Mouse (Mus musculus): Measurements from ENCODE around the gene Prkci.
A peak's percentile ranks its signal among the peaks of the same experiment; 100 is the strongest.

Prkci gene

DNA sequence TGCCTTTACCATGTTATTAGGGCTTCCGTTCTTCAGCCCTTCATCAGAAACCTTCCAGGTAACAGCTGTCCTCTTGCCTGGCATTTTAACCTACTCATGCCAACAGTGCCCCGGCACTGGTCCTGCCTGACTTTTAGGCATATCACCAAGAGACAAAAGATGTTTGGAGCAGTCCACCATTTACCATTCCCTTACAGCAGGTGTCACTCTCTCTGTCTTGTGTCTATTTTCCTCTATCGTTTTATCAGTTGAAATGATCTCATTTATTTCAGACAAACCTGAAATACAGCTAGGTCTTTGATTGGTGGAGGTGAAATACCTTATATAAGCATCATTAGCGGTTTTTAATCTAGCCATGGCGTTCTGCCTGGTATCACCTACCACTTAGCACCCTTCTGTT, 53.5 kb downstream of the Prkci start:
- DNase-seq, result no peak

DNA sequence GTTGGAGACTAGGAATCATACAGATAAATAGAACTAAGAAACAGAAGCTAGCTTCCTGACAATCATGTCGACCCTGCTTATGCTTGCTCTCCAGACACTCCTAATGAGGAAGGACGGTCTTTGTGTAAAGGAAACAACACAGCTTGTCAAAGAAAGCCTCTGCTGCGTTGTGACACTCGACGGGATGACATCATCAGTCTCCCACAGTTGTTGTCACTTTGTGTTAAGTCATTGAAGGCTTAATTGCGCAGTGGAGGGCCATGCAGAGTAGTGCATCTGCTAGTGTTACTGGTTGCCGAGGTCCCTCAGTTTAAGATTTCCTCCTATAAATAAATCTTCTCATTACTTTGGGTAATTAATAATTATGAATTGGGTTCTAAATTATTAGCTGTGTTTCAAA, 54.8 kb downstream of the Prkci start:
- DNase-seq, result no peak

DNA sequence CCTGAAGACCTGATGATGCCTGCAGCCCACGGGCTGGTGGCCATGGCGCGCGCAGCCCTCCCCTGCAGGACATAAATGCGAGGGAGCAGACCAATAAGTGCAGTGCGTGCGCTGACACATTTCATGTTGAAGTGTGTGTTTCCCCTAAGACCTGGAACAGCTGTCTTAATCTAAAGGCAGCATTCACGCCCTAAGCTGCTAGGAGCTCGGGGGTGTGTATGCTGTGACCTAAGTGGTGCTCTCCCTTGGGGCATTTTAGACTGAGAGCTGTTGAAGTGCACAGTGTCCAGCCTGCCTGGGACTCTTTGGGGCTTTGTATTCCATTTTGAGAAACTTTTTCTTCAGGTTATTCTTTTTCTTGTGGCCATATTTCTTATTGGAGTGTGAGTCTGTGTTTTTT, 56.2 kb downstream of the Prkci start:
- DNase-seq, result no peak

DNA sequence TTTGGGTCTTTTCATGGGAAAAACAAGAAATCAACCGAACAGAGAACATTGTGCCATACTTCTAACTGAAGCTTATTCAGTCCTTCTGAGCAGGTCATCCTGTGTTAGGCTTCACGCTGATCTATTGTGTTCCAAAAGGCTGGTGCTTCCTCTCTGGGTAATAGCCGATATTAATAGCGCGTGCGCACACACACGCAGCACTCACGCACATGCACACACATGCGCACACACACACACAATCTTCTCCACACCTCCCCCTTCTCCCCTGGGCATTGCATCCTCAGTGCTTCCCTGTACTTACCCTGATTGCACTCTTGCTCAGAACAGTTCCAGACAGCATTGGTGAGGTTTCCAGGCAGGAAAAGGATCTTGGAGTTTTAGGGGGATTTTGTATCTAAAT, 57.6 kb downstream of the Prkci start:
- no peak for DNase-seq

DNA sequence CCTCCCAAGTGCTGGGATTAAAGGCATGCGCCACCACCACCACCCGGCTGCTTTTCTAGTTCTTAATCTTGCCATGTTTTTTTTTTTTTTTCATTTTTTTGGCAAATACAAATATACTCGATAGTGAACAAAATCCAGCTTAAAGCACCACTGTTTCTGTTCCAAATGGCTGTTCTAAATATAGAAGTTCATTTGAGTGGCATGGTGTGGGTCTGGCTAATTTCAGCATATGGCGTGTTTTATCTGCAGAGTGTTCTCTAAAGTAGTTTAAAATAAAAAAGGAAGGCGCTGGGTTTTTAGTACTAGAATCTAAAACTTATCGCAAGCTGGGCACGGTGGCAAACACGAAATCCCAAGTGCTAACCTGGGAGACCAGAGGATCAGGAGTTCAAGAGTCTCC, 59.3 kb downstream of the Prkci start:
- no peak for DNase-seq

DNA sequence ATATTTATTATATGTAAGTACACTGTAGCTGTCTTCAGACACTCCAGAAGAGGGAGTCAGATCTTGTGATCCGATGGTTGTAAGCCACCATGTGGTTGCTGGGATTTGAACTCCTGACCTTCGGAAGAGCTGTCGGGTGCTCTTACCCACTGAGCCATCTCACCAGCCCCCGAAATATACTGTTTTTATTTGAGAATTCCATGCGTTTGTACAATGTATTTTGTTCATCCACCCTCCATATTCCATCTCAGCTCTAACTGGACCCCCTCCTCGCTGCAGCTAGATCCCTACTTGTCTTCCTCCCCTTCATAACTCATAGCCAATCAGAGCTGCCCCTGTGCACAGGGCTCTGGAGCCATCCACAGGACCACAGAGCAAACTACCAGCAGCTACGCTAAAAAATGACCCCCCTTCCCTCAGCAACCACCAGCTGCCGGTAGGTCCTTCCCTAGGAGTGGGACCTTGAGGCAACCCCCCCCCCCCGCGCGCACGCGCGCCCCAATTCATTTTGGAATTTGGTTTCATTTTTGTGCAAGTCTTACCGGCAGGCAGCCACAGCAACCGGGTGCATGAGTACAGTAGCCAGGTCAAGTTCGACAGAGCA, 60.6 kb downstream of the Prkci start:
- DNase-seq, result peak; percentile 19

DNA sequence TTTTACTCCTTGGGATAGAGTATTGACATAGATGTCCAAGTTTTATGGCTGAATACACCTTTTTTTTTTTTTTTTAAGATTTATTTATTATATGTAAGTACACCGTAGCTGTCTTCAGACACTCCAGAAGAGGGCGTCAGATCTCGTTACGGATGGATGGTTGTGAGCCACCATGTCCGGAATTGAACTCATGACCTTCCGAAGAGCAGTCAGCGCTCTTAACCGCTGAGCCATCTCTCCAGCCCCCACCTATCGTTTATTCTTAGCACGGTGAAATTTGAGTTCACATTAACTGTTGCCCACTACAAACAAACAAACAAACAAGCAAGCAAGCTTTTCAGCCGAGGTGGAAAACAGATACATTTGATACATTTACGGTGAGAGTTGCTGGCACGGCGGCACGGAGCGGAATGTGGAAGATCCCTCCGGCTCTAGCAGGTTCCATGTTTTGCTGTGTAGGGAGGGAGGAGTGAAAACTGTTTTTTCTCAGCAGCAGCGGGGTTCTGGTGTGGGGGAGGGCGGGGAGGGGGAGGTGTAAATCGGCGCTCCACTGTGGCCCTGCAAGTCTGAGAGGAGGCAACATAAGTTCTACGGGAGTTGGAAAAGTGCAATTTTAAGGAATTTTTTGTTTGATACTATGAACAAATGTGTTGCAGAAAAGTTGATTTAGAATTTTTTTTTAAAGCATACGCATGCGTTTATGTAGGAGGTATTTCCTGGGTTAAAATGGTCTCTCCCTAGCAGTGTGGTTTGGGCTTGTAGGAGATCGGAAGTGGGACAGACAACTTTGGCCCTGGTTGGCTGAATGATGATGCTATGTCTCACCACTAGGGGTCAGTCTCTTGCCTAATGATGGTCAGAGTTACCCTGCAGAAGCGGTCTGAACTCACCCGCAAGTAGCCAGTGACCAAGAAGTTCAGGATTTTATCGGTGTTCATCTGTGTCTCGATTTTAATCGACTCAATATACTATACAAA, 61.4 kb downstream of the Prkci start:
- peak; percentile 74 for DNase-seq

DNA sequence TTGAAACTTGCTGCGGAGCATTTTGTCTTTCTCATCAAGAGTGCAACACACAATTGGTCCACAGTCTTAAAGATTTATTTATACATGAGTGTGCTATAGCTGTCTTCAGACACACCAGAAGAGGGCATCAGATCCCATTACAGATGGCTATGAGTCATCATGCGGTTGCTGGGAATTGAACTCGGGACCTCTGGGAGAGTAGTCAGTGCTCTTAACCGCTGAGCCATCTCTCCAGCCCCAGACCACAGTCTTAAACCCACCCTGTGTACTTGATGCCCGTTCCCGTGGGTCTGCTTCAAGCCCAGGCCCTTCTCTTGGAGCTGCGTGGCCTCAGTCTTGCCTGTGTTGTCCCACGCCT, 65.2 kb downstream of the Prkci start:
- DNase-seq, result no peak

DNA sequence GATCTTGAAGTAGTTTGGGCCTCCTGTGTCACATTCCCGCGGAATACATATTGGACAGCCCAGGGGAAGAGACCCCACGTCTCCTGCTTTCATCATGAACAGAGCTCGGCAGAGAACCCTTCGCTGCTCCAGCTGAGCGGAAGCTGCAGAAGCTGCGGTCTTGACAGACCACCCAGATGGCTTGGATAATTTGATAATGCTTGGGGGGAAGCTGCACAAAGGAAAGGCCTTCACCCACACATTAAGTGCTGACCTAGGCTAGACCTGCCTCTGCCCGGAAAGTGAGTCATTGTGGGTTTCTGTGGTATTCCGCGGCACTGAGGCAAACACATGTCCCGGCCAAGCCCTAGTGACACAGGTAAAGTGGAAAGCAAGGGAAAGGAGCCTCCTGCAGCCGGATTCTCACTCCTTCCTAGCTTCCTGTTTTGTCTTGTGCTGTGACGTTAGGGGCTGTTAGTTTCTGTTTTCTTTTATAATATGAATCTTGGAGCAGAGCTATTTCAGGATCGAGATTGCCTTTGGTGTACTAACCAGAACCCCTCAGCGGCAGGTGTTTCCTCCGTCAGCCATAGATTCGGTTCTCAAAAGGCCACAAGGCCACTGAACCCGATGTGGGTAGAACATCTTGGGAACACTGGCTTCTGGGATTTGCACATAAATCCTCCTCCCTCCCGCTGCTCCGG, 65.7 kb downstream of the Prkci start:
- no peak for DNase-seq

DNA sequence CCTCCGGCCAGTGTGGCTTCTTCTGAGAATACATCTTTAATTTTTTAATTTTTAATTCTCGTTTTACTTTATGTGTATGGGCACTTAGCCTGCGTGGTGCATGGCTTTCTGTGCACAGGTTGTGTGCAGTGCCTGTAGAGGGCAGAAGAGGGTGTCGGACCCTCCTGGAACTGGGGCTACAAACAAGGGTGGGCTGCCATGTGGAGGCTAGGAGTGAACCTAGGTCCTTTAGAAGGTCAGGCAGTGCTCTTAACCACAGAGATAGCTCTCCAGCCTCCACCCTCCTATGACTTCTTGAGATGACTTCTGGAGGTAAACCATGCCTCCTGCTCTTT, 66.2 kb downstream of the Prkci start:
- no peak for DNase-seq

DNA sequence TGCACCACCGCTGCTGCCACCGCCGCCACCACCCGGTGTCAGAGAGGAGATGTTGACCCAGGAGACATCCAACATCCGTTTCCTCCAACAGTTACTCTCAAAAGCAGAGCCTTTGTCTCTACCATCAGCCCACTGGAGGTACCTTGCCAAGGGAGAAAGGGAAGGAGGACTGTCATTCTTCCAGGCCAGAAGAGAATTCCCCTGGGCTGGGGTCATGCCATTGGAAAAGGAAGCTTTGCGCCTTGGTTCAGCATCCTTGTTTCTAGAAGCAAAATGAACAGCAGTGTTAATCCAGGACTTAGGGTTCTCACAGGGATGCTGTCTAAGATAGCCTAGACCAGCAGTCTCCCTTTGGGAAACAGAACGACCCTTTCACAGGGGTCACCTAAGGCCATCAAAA, 66.8 kb downstream of the Prkci start:
- no peak for DNase-seq

DNA sequence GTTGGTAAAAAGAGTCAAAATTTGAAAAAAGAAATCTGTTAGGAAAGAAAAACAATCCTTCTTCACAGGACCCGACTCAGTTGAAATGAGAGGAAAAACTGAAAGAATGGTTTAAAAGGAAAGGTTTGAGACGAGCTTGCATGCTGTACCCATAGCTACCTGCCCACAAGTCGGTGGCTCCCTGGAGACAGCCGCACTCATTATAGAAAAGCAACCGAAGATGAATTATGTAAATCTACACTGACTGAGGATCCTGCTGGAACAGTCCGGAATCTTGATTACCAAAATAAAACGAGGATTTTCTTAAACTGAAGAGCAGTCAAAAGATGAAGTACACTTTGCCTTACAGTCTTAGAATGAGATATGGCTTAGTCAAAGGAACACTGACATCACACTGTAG, 72.9 kb downstream of the Prkci start:
- no peak for DNase-seq

DNA sequence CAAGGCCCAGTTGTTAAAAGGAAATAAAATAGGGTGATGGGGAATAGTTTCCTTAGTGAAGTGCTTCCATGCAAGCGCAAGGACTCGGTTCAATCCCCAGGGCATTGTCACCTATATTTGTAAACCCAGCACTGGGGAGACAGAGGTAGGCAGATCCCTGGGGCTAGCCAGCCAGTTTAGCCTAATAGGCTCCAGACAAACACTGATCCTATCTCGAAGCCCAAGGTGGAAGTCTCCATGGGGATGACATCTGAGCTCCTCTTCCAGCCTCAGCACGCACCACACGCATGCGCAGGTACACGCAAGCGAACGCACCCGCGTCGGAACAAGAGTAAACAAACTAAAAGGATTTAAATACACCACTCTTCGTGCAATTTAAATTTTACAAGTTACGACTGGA, 76.3 kb downstream of the Prkci start:
- no peak for DNase-seq

DNA sequence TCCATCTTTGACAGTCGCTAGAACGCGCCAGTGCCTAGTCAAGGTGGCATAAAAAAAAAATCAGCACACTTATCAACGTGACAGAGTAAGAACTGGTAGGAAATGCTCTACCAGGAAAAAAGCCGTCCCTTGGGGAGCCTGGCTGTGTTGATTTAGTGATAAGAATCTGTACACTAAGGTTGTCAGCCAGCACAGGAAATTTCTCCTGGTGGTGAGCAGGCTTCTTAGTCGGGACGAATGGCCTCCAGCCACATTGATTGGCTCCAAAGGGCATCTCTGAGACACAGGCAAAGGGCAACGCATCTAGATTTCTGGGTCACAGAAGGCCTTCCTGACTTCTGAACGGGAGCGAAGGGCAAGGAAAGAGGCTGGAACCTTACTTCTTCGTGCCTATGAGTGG, 80.3 kb downstream of the Prkci start:
- DNase-seq, result no peak

DNA sequence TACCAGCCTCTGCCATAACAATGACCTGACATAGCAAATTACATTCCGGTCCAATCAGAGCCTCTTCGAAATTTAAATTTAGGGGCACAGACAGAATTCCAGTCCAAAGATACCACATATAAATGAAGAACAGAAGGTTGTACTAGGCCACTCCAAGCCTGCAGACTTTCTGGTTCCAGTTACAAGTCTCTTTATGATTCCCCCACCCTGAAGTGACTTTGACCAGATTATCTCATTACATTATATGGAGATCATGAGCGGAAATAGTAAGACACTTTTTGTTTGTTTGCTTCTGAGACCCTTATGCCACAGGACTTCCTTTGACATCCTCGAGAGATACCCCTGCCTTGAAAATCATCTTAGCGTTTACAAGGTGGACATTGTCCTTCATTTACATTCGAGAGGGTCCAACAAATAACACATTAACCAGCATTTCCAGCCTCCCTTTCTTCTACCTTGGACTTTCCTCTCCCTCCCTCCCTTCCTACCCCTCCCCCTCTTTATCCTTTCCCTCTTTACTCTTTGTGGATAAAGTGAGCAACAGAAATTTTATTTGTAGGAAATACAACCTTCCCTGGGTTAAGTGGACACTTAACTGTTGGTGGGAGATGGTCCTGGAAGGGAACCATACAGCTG, 81.6 kb downstream of the Prkci start:
- no peak for DNase-seq

DNA sequence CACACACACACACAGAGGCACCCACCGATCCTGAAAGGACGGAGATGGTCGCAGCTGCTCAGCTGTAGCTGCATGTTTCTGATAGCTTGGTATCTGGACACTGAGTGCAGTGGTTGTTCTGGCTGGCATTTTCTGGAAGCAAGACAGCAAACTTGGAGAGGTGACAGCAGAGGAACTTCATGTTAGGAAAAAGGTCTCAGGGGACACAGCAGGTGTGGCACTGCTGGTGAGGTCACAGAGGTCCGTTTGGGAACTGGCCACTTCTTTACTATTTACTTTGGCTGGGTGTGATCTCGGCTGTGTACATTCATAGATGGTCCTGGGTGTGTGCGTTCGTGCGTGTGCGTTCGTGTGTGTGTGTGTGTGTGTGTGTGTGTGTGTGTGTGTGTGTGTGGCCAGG, 83.9 kb downstream of the Prkci start:
- no peak for DNase-seq

DNA sequence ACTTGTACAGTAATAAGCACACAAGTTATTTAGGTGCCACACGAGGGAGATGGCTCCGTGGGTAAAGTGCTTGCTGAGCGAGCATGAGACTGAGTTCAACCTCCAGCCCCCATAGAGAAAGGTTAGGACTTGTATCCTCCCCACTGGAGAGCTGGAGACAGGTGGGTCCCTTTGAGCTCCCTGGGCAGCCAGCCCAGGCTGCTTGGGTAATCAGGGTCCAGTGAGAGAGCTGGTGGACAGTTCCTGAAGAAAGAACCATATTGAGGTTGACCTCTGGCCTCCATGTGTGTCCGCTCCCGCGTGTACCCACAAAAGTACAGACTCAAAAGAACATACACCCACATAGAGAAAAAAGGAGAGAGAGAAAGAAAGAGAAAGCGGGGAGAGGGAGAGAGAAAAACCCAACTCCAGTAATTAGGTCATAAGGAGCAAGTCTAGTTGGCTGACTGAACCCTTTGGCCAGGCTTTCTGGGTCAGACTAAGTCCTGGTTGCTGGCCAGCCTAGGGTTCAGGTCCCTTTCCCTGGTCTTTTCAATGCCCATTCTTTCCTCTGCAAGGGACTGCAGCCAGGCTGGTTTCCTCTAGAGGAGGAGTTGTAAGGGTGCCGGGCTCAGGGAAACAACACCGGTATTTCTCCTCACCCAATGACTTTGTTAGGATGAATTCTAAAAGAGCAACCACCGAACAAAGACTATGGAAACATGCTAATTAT, 85.4 kb downstream of the Prkci start:
- no peak for DNase-seq

DNA sequence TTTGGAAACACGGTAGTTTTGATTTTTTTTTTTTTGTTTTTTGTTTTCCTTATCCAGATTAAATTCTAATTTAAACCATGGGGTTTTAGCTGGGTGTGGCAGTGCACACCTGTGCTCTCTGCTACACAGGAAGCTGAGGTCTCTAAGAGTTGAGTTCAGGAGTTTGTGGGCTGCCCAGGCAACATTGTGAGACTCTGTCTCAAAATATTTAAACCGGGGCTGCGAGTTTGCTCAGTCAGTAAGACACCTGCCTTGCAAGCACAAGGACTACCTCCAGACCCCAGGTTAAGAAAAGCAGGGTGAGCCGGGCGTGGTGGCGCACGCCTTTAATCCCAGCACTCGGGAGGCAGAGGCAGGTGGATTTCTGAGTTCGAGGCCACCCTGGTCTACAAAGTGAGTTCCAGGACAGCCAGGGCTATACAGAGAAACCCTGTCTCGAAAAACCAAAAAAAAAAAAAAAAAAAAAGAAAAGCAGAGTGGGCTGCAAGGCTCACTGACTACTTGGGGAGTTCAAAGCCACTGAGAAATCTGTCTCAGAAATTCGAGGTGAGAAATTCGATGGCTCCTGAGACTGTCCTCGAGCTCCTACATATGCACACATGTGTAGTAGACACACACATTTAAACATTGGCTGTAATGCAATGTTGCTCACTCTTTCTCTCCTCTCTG, 87.4 kb downstream of the Prkci start:
- no peak for DNase-seq

DNA sequence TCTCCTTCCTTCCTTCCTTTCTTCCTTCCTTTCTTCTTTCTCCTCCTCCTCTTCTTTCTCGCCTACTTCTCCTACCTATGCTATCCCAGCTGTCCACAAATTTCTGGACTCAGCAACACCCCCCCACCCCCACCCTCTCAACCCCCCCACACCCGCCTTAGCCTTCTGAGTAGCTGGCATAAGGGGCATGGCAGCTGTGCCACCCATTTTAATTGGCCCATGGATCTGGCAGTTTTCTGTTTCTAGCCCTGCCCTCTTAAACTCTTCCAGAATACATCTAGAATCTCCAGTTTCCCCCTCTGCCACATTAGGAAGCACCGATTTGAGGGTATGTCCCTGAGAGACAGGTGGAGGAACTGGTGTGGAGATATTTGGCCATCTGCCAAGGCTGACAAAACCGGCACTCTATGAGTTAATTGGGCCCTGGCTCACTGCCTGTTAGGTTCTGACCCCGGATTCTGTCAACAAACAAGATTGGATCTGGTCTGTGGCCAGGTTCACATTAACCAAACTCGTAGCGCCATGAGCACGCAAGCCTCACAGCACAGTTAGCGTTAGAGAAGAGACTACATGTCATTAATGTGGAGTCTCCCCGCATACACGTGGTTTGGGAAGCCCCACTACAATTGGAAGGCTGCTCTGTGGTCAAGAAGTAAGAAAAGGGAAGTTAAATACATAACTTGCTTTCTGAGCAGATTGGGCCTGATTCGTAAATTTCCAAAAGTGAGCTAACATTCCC, 88.1 kb downstream of the Prkci start:
- DNase-seq, result no peak

DNA sequence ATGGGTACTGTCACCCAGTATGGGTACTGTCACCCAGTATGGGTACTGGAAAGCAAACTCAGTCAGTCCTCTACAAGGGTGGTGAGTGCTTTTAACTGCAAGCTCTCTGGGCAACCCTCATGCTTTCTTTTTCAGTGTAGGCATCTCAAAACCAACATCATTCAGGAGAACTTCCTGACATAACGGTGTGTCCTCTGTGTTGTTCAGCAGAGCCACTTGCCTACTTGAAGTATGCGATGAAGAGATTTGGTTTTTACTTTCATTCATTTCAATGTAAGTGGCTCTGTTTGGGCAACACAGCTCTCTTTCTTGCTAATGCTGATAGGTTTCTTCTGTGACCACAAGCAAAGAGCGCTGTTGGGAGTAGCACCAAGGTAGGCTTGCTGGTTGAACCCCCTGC, 89.5 kb downstream of the Prkci start:
- DNase-seq, result no peak

All from cerebellum, adult 9-11 months (tissue).